Mouse (Mus musculus) spleen, postnatal 10 days (tissue): ENCODE results near the gene Gdf3.
"Not testable (repeated sequence)": the region's sequence is repeated elsewhere in the genome, so short reads cannot be mapped to it uniquely, and the experiment has no call there.

Source experiments
- DNase-seq, 2 experiments: peaks; one replicate each; pipeline ENCODE4 v3.0.0; 2021 to 2022; ENCODE audit warnings: low spot score in 2 of 2

The Gdf3 gene

GRCm38 (mm10) chr6:122609771-122610170, at the start of gene Gdf3:
TSS of gene Gdf3 (minus strand) at chr6:122610087.
- peak in 1 of 2 experiments; percentile 32 for DNase-seq

- no peak for DNase-seq
Measured at GRCm38 (mm10) chr6:122659567-122659966, 49.7 kb upstream of the Gdf3 start.

GRCm38 (mm10) chr6:122657630-122658029, 47.7 kb upstream of the Gdf3 start:
- DNase-seq = no peak

GRCm38 (mm10) chr6:122654301-122654700, 44.4 kb upstream of the Gdf3 start:
- no peak for DNase-seq

GRCm38 (mm10) chr6:122650398-122650980, 40.6 kb upstream of the Gdf3 start:
- no peak for DNase-seq

GRCm38 (mm10) chr6:122649903-122650302, 40.0 kb upstream of the Gdf3 start:
- DNase-seq = no peak

GRCm38 (mm10) chr6:122644196-122644595, 34.3 kb upstream of the Gdf3 start:
- DNase-seq = not testable (repeated sequence)

GRCm38 (mm10) chr6:122637566-122637965, 27.7 kb upstream of the Gdf3 start:
- not testable (repeated sequence) for DNase-seq

GRCm38 (mm10) chr6:122636666-122637065, 26.8 kb upstream of the Gdf3 start:
- DNase-seq = no peak

GRCm38 (mm10) chr6:122635315-122635714, 25.4 kb upstream of the Gdf3 start:
- DNase-seq = no peak

- peak in 1 of 2 experiments; percentile 26 for DNase-seq
Measured at GRCm38 (mm10) chr6:122633411-122633810, 23.5 kb upstream of the Gdf3 start.

GRCm38 (mm10) chr6:122627469-122628108, 17.7 kb upstream of the Gdf3 start:
- no peak for DNase-seq

- DNase-seq = no peak
Measured at GRCm38 (mm10) chr6:122626110-122626509, 16.2 kb upstream of the Gdf3 start, which contains the start of gene Dppa3. TSS of gene Dppa3 (plus strand) at chr6:122626410.

GRCm38 (mm10) chr6:122625156-122625555, 15.3 kb upstream of the Gdf3 start:
- DNase-seq = no peak

GRCm38 (mm10) chr6:122624480-122624879, 14.6 kb upstream of the Gdf3 start:
- no peak for DNase-seq

- no peak for DNase-seq
Measured at GRCm38 (mm10) chr6:122621066-122621465, 11.2 kb upstream of the Gdf3 start.

- DNase-seq = no peak
Measured at GRCm38 (mm10) chr6:122616022-122616421, 6.1 kb upstream of the Gdf3 start.

GRCm38 (mm10) chr6:122614047-122614446, 4.2 kb upstream of the Gdf3 start:
- DNase-seq = peak; percentile 35 to 77

- DNase-seq = no peak
Measured at GRCm38 (mm10) chr6:122612426-122612825, 2.5 kb upstream of the Gdf3 start.

- DNase-seq = no peak
Measured at GRCm38 (mm10) chr6:122609377-122609728, 534 bp downstream of the Gdf3 start.

- DNase-seq = no peak
Measured at GRCm38 (mm10) chr6:122608434-122609376, 1.2 kb downstream of the Gdf3 start.

- no peak for DNase-seq
Measured at GRCm38 (mm10) chr6:122607700-122608099, 2.2 kb downstream of the Gdf3 start.
